Mouse (Mus musculus) urinary bladder, adult 18-20 months (tissue): ENCODE measurements at regions not wholly inside any gene's neighbourhood (a gene's known extent, or its start where the extent isn't known, plus 50 kb on each side); places are given as distances from the start of the nearest gene placed in this dataset.

ENCODE experiments used
- DNase-seq, 2 experiments: peaks; one replicate each; pipeline ENCODE4 v3.0.0; 2022; ENCODE audit warnings: low spot score in 2 of 2, mixed read lengths in 2 of 2

GRCm38 (mm10) chr13:28794547-28794946 is 159.0 kb downstream of the Sox4 start:
- DNase-seq: no peak

- DNase-seq: no peak
These were observed 160.2 kb downstream of the Sox4 start for GRCm38 (mm10) chr13:28793166-28793935.

GRCm38 (mm10) chr13:28792461-28793165 is 160.9 kb downstream of the Sox4 start:
- no peak for DNase-seq

GRCm38 (mm10) chr13:28790381-28790780 is 163.1 kb downstream of the Sox4 start:
- DNase-seq: no peak

- DNase-seq: no peak
These were observed 166.2 kb downstream of the Sox4 start for GRCm38 (mm10) chr13:28787331-28787643.

DNA sequence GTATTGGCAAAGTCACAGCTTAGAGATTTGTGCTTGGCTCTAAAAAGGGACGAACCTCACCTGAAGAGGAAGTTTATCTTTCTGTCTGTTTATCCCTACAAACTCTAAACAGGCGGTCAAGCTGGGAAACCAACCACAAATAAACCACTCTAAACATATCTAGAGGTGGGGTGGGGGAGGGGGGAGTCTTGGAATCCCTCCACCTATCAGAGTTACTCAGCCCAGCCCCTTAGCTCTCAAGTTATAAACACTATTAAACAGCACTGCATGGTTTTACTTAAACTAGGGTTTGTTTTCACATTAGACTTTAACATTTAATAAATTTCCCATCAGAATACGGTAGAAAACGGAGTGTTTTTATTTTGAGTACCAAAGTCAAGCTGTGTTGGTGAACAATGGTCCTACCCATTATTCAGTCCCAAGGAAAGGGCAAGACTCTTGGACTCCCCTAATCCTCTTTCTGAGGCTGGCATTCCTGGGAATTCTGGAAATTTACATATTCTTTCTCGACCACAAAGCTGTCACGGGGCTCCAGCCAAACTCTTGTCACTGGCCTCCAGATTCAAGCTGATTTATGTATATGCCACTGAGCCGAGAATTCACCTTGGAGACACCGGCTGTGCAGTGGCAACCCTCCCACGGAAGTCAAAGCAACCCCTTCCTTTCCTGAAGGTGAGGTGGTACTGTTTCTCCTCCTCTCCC is 166.7 kb downstream of the Sox4 start:
- DNase-seq: no peak

- no peak for DNase-seq
These were observed 170.8 kb downstream of the Sox4 start for GRCm38 (mm10) chr13:28782497-28783246.

DNA sequence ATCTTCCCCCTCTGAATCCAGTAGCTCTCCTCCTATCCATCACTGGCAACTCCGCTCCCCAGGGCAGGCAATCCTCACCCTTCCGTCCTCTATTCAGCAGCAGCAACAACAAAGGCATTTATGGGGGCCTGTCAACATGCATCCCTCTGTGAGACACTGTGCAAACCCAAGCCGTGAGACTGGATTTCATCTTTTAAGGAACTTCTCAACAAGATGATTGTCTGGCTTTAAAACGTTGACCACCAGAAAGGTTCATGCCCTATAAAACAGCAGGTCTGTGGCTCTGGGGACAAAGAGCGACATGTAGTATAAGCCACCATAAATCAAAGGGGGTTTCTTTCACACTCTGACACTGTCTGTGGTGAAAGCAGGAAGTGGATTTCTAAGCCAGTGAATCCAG is 171.4 kb downstream of the Sox4 start:
- no peak for DNase-seq

DNA sequence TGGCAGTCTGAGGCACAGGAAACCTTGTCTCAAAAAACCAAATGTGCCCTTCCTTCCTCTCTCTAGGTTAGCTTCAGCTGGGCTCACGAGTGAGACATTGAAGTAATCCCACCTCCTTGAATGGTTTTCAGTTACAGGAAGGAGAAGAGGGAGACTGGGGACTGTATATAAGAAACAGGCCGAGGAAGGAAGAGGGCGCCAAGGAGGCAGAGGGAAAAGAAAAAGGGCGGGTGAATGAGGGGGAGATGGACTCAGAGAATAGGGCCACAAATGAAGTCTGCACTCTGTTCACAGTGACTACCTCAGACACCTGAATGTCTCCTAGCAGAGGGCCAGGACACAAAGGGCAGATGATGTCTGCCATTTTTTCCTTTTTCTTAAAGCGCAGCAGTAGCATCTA is 171.9 kb downstream of the Sox4 start:
- DNase-seq: no peak

DNA sequence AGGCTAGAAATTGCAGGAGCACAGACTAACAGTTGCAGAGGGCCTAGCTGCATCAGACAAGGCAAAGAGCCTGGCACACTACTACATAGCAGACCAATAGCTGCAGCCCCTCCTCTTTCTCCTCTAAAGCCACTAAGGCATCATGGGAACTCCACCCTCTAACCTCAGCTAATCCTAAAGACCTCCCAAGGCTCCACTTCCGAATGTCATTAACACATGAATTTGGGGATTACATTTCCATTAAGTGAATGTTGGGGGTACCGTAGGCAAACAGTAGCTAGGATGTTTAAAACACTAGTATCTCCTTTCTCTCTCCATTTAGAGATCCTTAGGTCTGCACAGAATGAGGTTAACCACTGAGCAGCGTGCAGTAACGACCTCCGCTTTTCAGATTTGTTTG is 173.1 kb downstream of the Sox4 start:
- DNase-seq: no peak

GRCm38 (mm10) chr13:28775142-28775815 is 178.2 kb downstream of the Sox4 start:
- DNase-seq: no peak

DNA sequence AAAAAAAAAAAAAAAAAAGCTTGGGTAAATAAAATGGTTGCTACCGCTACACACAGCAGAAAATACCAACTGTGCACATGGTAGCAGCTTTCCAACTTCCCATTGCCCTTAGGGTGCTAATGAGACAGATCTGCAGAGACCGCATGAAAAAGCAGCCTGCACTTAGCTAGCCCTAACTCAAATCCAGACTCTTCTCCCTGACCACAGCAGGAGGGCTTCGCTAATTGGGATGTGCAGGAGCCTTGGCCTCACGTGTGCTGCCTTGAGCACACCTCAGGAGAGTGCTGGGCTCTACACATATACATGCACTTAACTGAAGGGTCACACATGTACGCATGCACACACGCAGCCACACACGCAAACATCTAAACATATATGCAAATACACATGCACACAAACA is 178.9 kb downstream of the Sox4 start:
- DNase-seq: no peak

- no peak for DNase-seq
These were observed 180.0 kb downstream of the Sox4 start for GRCm38 (mm10) chr13:28773466-28773865.

DNA sequence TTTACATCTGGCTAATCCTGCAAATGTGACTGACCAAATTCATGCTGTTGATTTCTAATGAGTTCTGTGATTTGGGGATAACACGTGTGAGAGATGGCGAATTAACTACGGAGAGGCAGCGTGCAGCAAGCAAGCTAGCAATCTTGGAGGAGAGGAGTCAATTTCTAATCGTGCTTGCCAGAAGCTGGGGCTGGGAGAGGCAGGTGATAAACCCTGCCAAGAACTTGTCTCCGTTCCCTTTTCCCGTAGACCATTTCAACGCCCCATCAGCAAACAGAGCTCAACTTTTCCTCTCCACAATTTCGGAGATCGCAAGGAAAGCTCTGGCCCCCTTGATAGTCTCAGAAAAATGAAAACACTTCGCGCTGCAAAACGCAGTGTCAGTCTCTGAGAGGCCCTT is 183.0 kb downstream of the Sox4 start:
- DNase-seq: no peak

GRCm38 (mm10) chr13:28770018-28770417 is 183.5 kb downstream of the Sox4 start:
- no peak for DNase-seq

- no peak for DNase-seq
These were observed 184.6 kb downstream of the Sox4 start for GRCm38 (mm10) chr13:28768717-28769426.

GRCm38 (mm10) chr13:28762555-28762954 is 191.0 kb downstream of the Sox4 start:
- DNase-seq: no peak

- DNase-seq: no peak
These were observed 194.5 kb downstream of the Sox4 start for GRCm38 (mm10) chr13:28759026-28759425.

- DNase-seq: peak; percentile 43 to 75
These were observed 195.5 kb downstream of the Sox4 start for GRCm38 (mm10) chr13:28757846-28758522.
